ENCODE assay signal across 18 mouse cellular contexts in the genomic region with DNA sequence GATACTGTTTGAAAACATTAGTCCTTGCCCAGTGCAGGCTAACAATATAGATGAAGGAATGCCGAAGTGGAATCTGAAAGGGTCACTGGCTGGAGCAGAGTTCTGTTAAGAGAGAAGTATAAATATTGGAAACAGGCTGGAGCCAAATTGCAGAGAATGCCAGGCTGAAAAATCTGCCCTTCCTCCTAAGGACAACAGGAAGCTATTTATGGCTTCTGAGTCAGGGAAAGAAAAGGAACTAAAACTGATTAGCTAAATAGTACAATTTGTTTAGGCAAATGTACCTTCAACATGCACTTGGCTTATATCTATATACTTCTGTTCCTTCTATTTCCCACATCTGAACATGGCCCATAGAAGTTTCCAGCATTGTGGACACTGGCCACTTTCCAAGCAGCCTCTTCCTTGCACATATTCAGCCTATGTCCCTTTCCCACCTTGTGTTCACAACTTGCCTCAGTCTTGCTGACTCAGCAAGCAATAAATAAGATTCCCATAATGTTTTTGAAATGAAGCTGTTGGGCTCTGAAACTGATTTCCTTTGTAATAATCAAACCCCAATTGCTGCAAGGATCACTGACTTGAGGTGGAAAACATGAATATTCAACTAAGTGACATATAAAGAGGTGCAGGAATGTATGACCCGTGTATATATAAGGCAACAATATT. TPM values are rescaled to one million over a fixed set of nuclear protein-coding genes. Genes with fewer than 3 reads are reported as not detected.
DNase-seq lines count a peak whose midpoint lies in the region; TF ChIP-seq lines count a peak whose summit lies in the region.
"Had no signal": no experiment of that assay in that cellular context is flagged by ENCODE, and none has a peak within 500 bp of the region (broad histone marks: within the 10 kb centered on the region; RNA-seq: fewer than 3 reads in every experiment).

No protein-coding gene starts in this region.

- TF ChIP-seq EP300 in heart, adult 2 months (IDR thresholded peaks at IDR 0.05; ENCODE audit: insufficient read depth, low read depth, low read length), result no peak

- no peak for TF ChIP-seq POLR2A in heart, adult 2 months (IDR thresholded peaks at IDR 0.05; ENCODE audit: insufficient read depth, low read depth, low read length)
- no peak for TF ChIP-seq POLR2A in liver, adult 2 months (IDR thresholded peaks at IDR 0.05; ENCODE audit: extremely low read depth, insufficient read depth, low read length)

- peak overlapping the region; percentile 38 for H3K27ac ChIP-seq in heart, adult 2 months
- H3K27ac ChIP-seq in liver, adult 2 months (replicated peaks; ENCODE audit: insufficient read depth, low read depth, low read length), result 0 out of 2 replicates have a peak overlapping the region, but pooled peaks have one; percentile 24
- H3K27ac ChIP-seq: embryonic facial prominence, embryonic 13.5 days; forebrain, embryonic 12.5 days; hindbrain, embryonic 13.5 days; hindbrain, postnatal 0 days had no signal

- no peaks in the 10 kb centered on the region for H3K79me2 ChIP-seq in heart, adult 2 months (replicated peaks; ENCODE audit: control insufficient read depth, insufficient read depth, low read length)
- no peaks in the 10 kb centered on the region for H3K79me2 ChIP-seq in liver, adult 2 months (ENCODE audit: control insufficient read depth, insufficient read depth, low read length)

- DNase-seq in heart, adult 2 months, result peak in 1 of 2 experiments; percentile 2
- DNase-seq in heart, postnatal 25 days (ENCODE audit: low spot score), result no peak
- peak; percentile 49 for DNase-seq in liver, adult 2 months (ENCODE audit: extremely low read depth, low read depth, low spot score)
- no peak for DNase-seq in liver
- peak; percentile 8 for DNase-seq in brain, adult 2 months (ENCODE audit: low read depth, low spot score)
- DNase-seq in ovary, adult 18-20 months (ENCODE audit: low spot score), result no peak
- DNase-seq in spleen, postnatal 36 days (ENCODE audit: low spot score in 2 of 2), result no peak
- DNase-seq: adrenal gland, postnatal 10 days; cerebellum, adult 18-20 months; cerebellum, adult 9-11 months; cerebellum, postnatal 36 days; gastrocnemius, postnatal 25 days; kidney, adult 18-20 months had no signal

- H3K36me3 ChIP-seq in heart, adult 2 months (ENCODE audit: control insufficient read depth, insufficient read depth, low read length), result peaks cover 2% of the 10 kb centered on the region; the same call in 1 of the 2 replicates
- no peaks in the 10 kb centered on the region for H3K36me3 ChIP-seq in liver, adult 2 months (ENCODE audit: control insufficient read depth, insufficient read depth, low read length)
- H3K36me3 ChIP-seq: embryonic facial prominence, embryonic 13.5 days; forebrain, embryonic 12.5 days; G1E; hindbrain, embryonic 13.5 days had no signal

- no peak overlapping the region for H3K9ac ChIP-seq in heart, adult 2 months (ENCODE audit: low read depth, low read length)
- no peak overlapping the region for H3K9ac ChIP-seq in liver, adult 2 months (ENCODE audit: low read depth, low read length)
- H3K9ac ChIP-seq: embryonic facial prominence, embryonic 13.5 days; forebrain, embryonic 12.5 days; hindbrain, embryonic 13.5 days had no signal

- peaks cover 2% of the 10 kb centered on the region; the same call in 1 of the 2 replicates for H3K4me1 ChIP-seq in heart, adult 2 months (ENCODE audit: control insufficient read depth, insufficient read depth, low read length)
- H3K4me1 ChIP-seq in liver, adult 2 months (ENCODE audit: control insufficient read depth, insufficient read depth, low read length), result peaks cover 9% of the 10 kb centered on the region
- H3K4me1 ChIP-seq: embryonic facial prominence, embryonic 13.5 days; forebrain, embryonic 12.5 days; hindbrain, embryonic 13.5 days had no signal

- no peak for TF ChIP-seq CTCF in heart, adult 2 months (IDR thresholded peaks at IDR 0.05)
- TF ChIP-seq CTCF in liver, adult 2 months (IDR thresholded peaks at IDR 0.05; ENCODE audit: low read depth, low read length), result no peak

- WGBS in heart, adult 2 months, result 48% methylated on average over 2 of the region's 2 CpGs
- 46% methylated on average over 2 of the region's 2 CpGs for WGBS in liver, adult 2 months

- no peaks in the 10 kb centered on the region for H3K27me3 ChIP-seq in heart, adult 2 months (ENCODE audit: control insufficient read depth, insufficient read depth, low read length)
- no peaks in the 10 kb centered on the region for H3K27me3 ChIP-seq in liver, adult 2 months (ENCODE audit: control insufficient read depth, insufficient read depth, low read length)
- H3K27me3 ChIP-seq: embryonic facial prominence, embryonic 13.5 days; forebrain, embryonic 12.5 days; hindbrain, embryonic 13.5 days had no signal

- H3K4me3 ChIP-seq in heart, adult 2 months, result no peak overlapping the region
- H3K4me3 ChIP-seq in liver, adult 2 months (ENCODE audit: insufficient read depth, low read depth, low read length), result no peak overlapping the region
- H3K4me3 ChIP-seq: embryonic facial prominence, embryonic 13.5 days; forebrain, embryonic 12.5 days; hindbrain, embryonic 13.5 days had no signal

- intact Hi-C loops in heart, adult 2 months (cut with DNase I), result loop anchor here (10.0 kb wide), 1 partner anchor 585 kb away; a partner anchor contains a TSS
- intact Hi-C loops in heart, postnatal 25 days (cut with DNase I), result loop anchor here (10.0 kb wide), 1 partner anchor 585 kb away; a partner anchor contains a TSS

RNA-seq across cellular contexts. Expression of a gene that starts 8.0 kb away (rescaled TPM):
- total RNA-seq in heart, adult 2 months (2021), result 1 to 10 TPM; 7.8 to 8.8 TPM
- 4.6 and 6.9 TPM in 2 replicates for polyA plus RNA-seq in heart, adult 2 months (2012; rRNA removed)
- 10 to 100 TPM in 1 of 2 experiments, 1 to 10 TPM in 1; 8.9 to 11.2 TPM for total RNA-seq in heart, postnatal 25 days (2021)
- total RNA-seq in liver, adult 2 months (2014; rRNA removed), result 9.5 and 10.6 TPM in 2 replicates
- polyA plus RNA-seq in liver, adult 2 months (2012; rRNA removed), result 3.8 and 4.9 TPM in 2 replicates

Comparison
In these comparisons a context has a peak if more than half of its experiments do, and no peak if none do; other contexts are left out.
1. DNase-seq: peak in liver, adult 2 months (single experiment) and brain, adult 2 months (single experiment); none in heart, postnatal 25 days (single experiment), liver (single experiment), ovary, adult 18-20 months (single experiment) and spleen, postnatal 36 days (0 of 2).